Mouse (Mus musculus) neural tube, embryonic 11.5 days (tissue): ENCODE measurements at regions not wholly inside any gene's neighbourhood (a gene's known extent, or its start where the extent isn't known, plus 50 kb on each side); places are given as distances from the start of the nearest gene placed in this dataset.
A peak's percentile ranks its signal among the peaks of the same experiment; 100 is the strongest.

Experiments
- ATAC-seq: fragments of 200-750 bp; cut with Nextera tagmentation; 2 replicates; pipeline ENCODE4 v1.8.0; 2017; ENCODE audit warnings: moderate number of reproducible peaks, mild to moderate bottlenecking, moderate TSS enrichment, moderate library complexity; ENCODE audit not compliant: insufficient read depth, low FRiP score, low TSS enrichment
- DNase-seq: peaks from one replicate; pipeline ENCODE4 v3.0.0-alpha.2; 2015; ENCODE audit warnings: low spot score
- H3K27ac ChIP-seq: fragments of 300-500 bp; sonication (generic); 2 replicates; pipeline ENCODE4 v1.5.1; 2014; ENCODE audit warnings: low read depth, mild to moderate bottlenecking, low read length
- H3K27me3 ChIP-seq: fragments of 300-500 bp; sonication (generic); 2 replicates; pipeline ENCODE4 v1.6.1; 2014; ENCODE audit warnings: mild to moderate bottlenecking, low read length, mixed read lengths; ENCODE audit not compliant: control insufficient read depth, insufficient read depth
- H3K36me3 ChIP-seq: fragments of 300-500 bp; sonication (generic); 2 replicates; pipeline ENCODE4 v1.6.1; 2014; ENCODE audit warnings: mild to moderate bottlenecking, low read length, moderate library complexity, mixed read lengths; ENCODE audit not compliant: control insufficient read depth, insufficient read depth
- H3K4me1 ChIP-seq: fragments of 300-500 bp; sonication (generic); 2 replicates; pipeline ENCODE4 v1.6.1; 2014; ENCODE audit warnings: low read length, mixed read lengths; ENCODE audit not compliant: control insufficient read depth, insufficient read depth
- H3K4me2 ChIP-seq: fragments of 300-500 bp; sonication (generic); 2 replicates; pipeline ENCODE4 v1.6.1; 2014; ENCODE audit warnings: low read depth, mild to moderate bottlenecking, moderate library complexity
- H3K4me3 ChIP-seq: fragments of 300-500 bp; sonication (generic); 2 replicates; pipeline ENCODE4 v1.5.1; 2014; ENCODE audit warnings: low read depth, low read length
- H3K9ac ChIP-seq: fragments of 300-500 bp; sonication (generic); 2 replicates; pipeline ENCODE4 v1.6.1; 2014; ENCODE audit warnings: mild to moderate bottlenecking, low read length
- H3K9me3 ChIP-seq: fragments of 300-500 bp; sonication (generic); 2 replicates; pipeline ENCODE4 v1.6.1; 2016; ENCODE audit warnings: low read length; ENCODE audit not compliant: control insufficient read depth
- WGBS: fragments of 180-500 bp; shearing (Covaris S2); extraction: QIAGEN DNeasy Blood & Tissue Kit; methylation state at CpG from one replicate; pipeline ENCODE4 v1.1.7; 2014; 5-methylcytosine and 5-hydroxymethylcytosine counted together

DNA sequence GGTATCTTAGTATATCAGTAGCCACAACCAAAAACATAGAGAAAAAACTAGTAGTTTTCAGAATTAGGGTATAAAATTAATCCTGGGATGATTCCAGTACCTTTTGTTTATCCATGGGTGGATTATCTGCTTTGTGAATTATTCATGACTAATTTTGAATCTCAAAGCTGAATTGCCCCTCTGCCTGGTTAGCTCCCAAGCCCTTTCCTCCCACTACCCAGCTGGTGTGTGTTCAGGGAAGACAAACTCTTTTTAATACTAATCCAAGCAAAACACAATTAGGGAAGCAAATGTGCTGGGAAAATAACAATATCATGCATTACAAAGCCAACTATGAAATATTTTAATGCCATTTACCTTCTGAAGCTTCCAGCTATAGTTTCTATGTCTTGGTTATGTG, 347.4 kb downstream of the Gm43517 start:
- DNase-seq = no peak
- no peaks in the 10 kb centered on the region for H3K4me1 ChIP-seq
- H3K4me2 ChIP-seq = no peak overlapping the region
- ATAC-seq = no peak
- H3K9ac ChIP-seq = no peak overlapping the region
- no peak overlapping the region for H3K4me3 ChIP-seq
- no peaks in the 10 kb centered on the region for H3K27me3 ChIP-seq
- no peaks in the 10 kb centered on the region for H3K9me3 ChIP-seq
- H3K36me3 ChIP-seq = no peaks in the 10 kb centered on the region
- no peak overlapping the region for H3K27ac ChIP-seq

- no peaks in the 10 kb centered on the region for H3K9me3 ChIP-seq
- H3K27ac ChIP-seq = no peak overlapping the region
- no peaks in the 10 kb centered on the region for H3K36me3 ChIP-seq
- no peak overlapping the region for H3K4me2 ChIP-seq
- H3K4me3 ChIP-seq = no peak overlapping the region
- no peak for ATAC-seq
- no peak for DNase-seq
- WGBS = 82% methylated on average over 4 of the region's 4 CpGs
- H3K27me3 ChIP-seq = no peaks in the 10 kb centered on the region
- H3K4me1 ChIP-seq = no peaks in the 10 kb centered on the region
- H3K9ac ChIP-seq = no peak overlapping the region
These were observed 352.1 kb downstream of the Gm43517 start for GRCm38 (mm10) chr12:49737100-49737499.

DNA sequence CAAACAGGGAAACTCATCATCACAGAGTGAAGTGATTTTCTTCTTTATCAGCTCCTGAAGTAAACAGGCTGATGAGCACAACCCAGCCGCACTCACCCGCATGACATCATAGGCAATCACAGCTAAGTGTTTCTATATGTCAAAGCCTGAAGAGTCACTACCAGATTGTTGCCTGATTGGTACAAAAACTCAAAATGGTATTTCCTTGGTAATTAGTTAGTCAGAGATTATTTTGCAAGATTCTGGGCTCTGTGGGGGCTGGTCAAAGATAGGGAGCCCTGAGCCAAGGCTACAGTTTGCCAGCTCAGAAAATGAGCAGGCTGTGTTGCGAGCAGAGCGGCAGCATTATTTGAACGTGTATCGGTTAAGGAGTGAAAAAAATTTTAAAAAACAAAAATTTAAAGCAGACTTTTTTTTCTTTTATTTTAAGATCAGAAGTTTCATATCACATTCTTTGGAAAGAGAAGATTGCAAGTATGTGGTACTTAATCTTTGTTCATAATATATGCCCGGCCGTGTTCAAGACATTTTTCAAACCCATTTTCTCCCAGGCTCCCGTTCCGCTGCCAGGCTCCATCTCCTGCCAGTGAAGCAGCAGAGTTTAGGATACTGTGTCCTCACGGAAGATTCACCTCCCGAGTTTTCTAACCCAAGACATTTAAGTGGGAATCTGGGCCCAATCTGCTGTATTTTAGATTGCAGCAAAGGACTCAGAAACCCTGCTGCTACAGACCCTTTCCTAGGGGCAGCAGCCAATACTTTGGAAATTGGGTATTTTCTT, 355.2 kb downstream of the Gm43517 start:
- H3K9me3 ChIP-seq = no peaks in the 10 kb centered on the region
- no peaks in the 10 kb centered on the region for H3K27me3 ChIP-seq
- 90% methylated on average over 12 of the region's 12 CpGs for WGBS
- no peaks in the 10 kb centered on the region for H3K4me1 ChIP-seq
- H3K9ac ChIP-seq = no peak overlapping the region
- no peaks in the 10 kb centered on the region for H3K36me3 ChIP-seq
- H3K4me3 ChIP-seq = no peak overlapping the region
- DNase-seq = no peak
- no peak overlapping the region for H3K4me2 ChIP-seq
- H3K27ac ChIP-seq = no peak overlapping the region
- no peak for ATAC-seq

DNA sequence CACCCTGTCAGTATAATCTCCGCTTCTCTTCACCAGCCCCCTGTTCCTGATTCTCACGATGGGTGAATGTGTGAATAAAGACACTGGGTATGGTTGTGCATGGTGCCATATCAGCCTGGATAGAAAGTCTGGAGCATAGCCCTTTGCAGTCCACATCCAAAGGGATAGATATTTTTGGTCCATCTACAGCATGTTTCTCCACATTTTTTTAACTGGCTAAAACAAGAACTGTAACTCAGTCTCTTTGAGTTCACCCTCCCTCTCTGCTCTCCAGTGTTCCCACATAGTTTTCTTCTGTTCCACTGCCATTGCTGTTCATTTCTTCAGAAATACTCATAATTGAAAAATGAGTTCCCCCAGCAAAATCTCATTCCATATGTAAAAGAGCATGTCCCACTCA, 358.4 kb downstream of the Gm43517 start:
- no peak for ATAC-seq
- 87% methylated on average over 2 of the region's 2 CpGs for WGBS

GRCm38 (mm10) chr12:49747081-49747480, 362.1 kb downstream of the Gm43517 start:
- no peaks in the 10 kb centered on the region for H3K9me3 ChIP-seq
- no peaks in the 10 kb centered on the region for H3K4me1 ChIP-seq
- H3K4me2 ChIP-seq = no peak overlapping the region
- no peak overlapping the region for H3K4me3 ChIP-seq
- H3K36me3 ChIP-seq = no peaks in the 10 kb centered on the region
- no peak for DNase-seq
- no peaks in the 10 kb centered on the region for H3K27me3 ChIP-seq
- no peak overlapping the region for H3K27ac ChIP-seq
- no peak overlapping the region for H3K9ac ChIP-seq
- WGBS = 91% methylated on average over 2 of the region's 2 CpGs
- ATAC-seq = no peak

More for the DNA sequence above, 358.4 kb downstream of the Gm43517 start:
- Histone ChIP-seq H3K4me3 (no peak overlapping the region), H3K27me3 (no peaks in the 10 kb centered on the region), H3K9me3 (no peaks in the 10 kb centered on the region), H3K36me3 (no peaks in the 10 kb centered on the region), H3K27ac (no peak overlapping the region), H3K4me1 (no peaks in the 10 kb centered on the region), H3K4me2 (no peak overlapping the region), H3K9ac (no peak overlapping the region)
- DNase-seq = no peak

- no peaks in the 10 kb centered on the region for H3K27me3 ChIP-seq
- H3K9ac ChIP-seq = no peak overlapping the region
- ATAC-seq (no peak), DNase-seq (no peak)
- no peaks in the 10 kb centered on the region for H3K4me1 ChIP-seq
- no peak overlapping the region for H3K4me3 ChIP-seq
- no peak overlapping the region for H3K4me2 ChIP-seq
- H3K9me3 ChIP-seq = no peaks in the 10 kb centered on the region
- 90% methylated on average over 4 of the region's 4 CpGs for WGBS
- no peaks in the 10 kb centered on the region for H3K36me3 ChIP-seq
- no peak overlapping the region for H3K27ac ChIP-seq
These were observed 373.4 kb downstream of the Gm43517 start for GRCm38 (mm10) chr12:49758391-49758790.

- Histone ChIP-seq H3K36me3 (no peaks in the 10 kb centered on the region), H3K4me3 (no peak overlapping the region), H3K27me3 (no peaks in the 10 kb centered on the region), H3K9me3 (no peaks in the 10 kb centered on the region), H3K9ac (no peak overlapping the region), H3K27ac (no peak overlapping the region), H3K4me2 (no peak overlapping the region), H3K4me1 (no peaks in the 10 kb centered on the region)
- DNase-seq (no peak), ATAC-seq (no peak)
- 78% methylated on average over 2 of the region's 2 CpGs for WGBS
These were observed 379.6 kb downstream of the Gm43517 start for GRCm38 (mm10) chr12:49764541-49764940.

DNA sequence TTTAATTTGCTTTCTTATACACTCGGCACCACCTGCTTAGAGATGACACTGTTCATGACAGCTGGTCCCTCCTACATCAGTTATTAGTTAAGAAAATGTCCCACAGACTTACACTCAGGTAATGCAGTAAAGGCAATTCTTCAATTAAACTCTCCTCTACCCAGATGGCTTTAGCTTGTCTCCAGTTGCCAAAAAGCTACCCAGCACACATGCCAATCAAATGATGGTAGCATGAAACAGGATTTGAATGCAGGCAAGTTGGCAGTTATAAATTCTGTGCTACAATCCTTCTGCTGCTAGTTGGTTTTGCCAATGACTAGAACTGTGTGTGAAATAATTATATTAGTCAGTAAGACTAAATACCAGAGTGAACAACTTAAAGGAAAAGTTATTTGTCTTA, 423.4 kb downstream of the Gm43517 start:
- no peak for DNase-seq
- ATAC-seq = no peak
- Histone ChIP-seq H3K9ac (no peak overlapping the region), H3K4me2 (no peak overlapping the region), H3K4me3 (no peak overlapping the region), H3K4me1 (no peaks in the 10 kb centered on the region), H3K27me3 (no peaks in the 10 kb centered on the region), H3K9me3 (no peaks in the 10 kb centered on the region), H3K27ac (no peak overlapping the region), H3K36me3 (no peaks in the 10 kb centered on the region)
- 92% methylated on average over 1 of the region's 1 CpGs for WGBS

DNA sequence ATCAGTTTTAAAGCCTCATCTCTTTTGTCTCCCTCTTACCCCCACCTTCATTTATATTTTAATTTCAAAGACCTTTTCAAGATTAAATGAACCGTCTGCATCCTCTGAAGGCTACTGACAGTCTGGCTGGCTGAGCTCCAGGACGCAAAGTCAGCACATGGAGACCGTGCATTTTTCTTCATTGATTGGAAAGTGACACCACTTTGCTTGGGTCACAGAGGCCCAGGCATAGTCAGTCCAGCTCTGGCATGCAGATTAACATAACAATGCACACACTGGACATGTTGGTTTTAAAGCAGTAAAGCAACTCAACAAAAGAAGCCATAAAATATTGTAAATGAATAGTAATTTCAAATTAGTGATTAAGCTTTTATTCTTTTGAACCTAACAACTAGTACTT, 429.7 kb downstream of the Gm43517 start:
- 35% methylated on average over 3 of the region's 3 CpGs for WGBS
- peak; percentile 77 for ATAC-seq
- H3K9ac ChIP-seq = no peak overlapping the region

More for the DNA sequence above, 429.7 kb downstream of the Gm43517 start:
- H3K4me1 ChIP-seq = no peaks in the 10 kb centered on the region
- no peaks in the 10 kb centered on the region for H3K9me3 ChIP-seq
- H3K36me3 ChIP-seq = no peaks in the 10 kb centered on the region
- no peak for DNase-seq
- H3K4me2 ChIP-seq = no peak overlapping the region
- H3K27ac ChIP-seq = no peak overlapping the region
- no peak overlapping the region for H3K4me3 ChIP-seq
- H3K27me3 ChIP-seq = no peaks in the 10 kb centered on the region
